Comparison of ENCODE assay signal across 20 mouse cellular contexts in genomic region chr9:77630764-77631163, GRCm38 (mm10). TPM values are rescaled to one million over a fixed set of nuclear protein-coding genes. Genes with fewer than 3 reads are reported as not detected.
"Had no signal": no experiment of that assay in that cellular context is flagged by ENCODE, and none has a peak within 500 bp of the region (broad histone marks: within the 10 kb centered on the region; RNA-seq: fewer than 3 reads in every experiment).

No protein-coding gene starts in this region.

- H3K9ac ChIP-seq: liver, embryonic 15.5 days; midbrain, embryonic 12.5 days; stomach, embryonic 15.5 days had no signal

- H3K36me3 ChIP-seq: limb, embryonic 10.5 days; liver, embryonic 15.5 days; midbrain, embryonic 12.5 days; stomach, embryonic 15.5 days had no signal

- H3K4me2 ChIP-seq: liver, embryonic 11.5 days; liver, embryonic 15.5 days; midbrain, embryonic 12.5 days; stomach, embryonic 15.5 days had no signal

- H3K4me3 ChIP-seq: limb, embryonic 10.5 days; liver, embryonic 15.5 days; megakaryocyte, embryonic 14.5 days; midbrain, embryonic 12.5 days; myocyte; stomach, embryonic 15.5 days had no signal

- H3K27ac ChIP-seq: kidney, postnatal 0 days; limb, embryonic 10.5 days; liver, embryonic 15.5 days; macrophage; midbrain, embryonic 12.5 days; stomach, embryonic 15.5 days had no signal

- H3K9me3 ChIP-seq: limb, embryonic 10.5 days; liver, embryonic 15.5 days; midbrain, embryonic 12.5 days; stomach, embryonic 15.5 days had no signal

- H3K27me3 ChIP-seq: liver, embryonic 15.5 days; midbrain, embryonic 12.5 days; stomach, embryonic 15.5 days had no signal

- H3K4me1 ChIP-seq: limb, embryonic 10.5 days; liver, embryonic 15.5 days; megakaryocyte, embryonic 14.5 days; midbrain, embryonic 12.5 days; stomach, embryonic 15.5 days had no signal

- DNase-seq: kidney, adult 11 months; kidney, adult 9 months; kidney, postnatal 36 days; layer of hippocampus, adult 9-11 months; retina, postnatal 1 day; right cerebral cortex, postnatal 4 days; spleen, adult 18-20 months; thymus, adult 2 months; thymus, postnatal 25 days had no signal

RNA-seq across cellular contexts. Expression of gene Klhl31, which starts 5.5 kb away (rescaled TPM):
- total RNA-seq: layer of hippocampus, adult 18-20 months; neutrophil, adult 5-6 weeks had no signal
- polyA plus RNA-seq: macrophage had no signal
